Mouse (Mus musculus): Measurements from ENCODE around the gene Fam71e1.
A peak's percentile ranks its signal among the peaks of the same experiment; 100 is the strongest.

Fam71e1 gene

DNA sequence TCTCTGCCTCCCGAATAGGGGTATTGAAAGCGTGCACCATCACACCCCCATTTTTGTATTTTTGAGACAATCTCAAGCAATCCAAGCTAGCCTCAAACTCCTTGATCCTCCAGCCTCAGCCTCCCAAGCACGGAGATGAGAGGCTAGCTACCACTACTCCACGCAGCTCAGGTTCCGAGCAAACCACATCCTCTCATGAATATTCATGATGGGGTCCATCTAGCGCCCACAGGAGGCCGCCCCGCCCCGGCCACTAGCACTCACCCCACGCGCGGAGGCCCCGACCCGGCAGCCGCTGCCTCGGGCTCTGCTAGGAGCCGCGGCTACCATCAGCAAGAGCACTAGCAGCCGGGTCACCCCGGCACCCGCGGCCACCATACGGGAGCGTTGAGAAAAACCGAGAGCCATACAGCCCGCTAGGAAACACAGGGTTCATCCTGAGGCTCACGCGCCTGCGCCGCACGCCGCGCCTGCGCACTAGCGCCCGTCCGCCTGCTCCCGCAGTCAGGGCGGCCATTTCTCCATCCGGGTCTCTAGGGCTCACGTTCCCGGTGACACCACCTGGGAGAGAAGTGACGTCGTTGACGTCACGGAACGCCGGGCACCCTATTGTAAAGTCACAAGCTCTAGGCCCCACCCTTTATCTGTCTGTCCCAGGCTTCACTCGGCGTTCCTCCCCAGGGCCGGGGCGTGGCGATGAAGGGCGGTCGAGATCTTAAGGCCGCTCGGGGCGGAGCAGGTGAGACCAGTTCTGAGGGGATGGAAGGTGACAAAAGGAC lies at the start of gene Fam71e1, which contains the start of gene Emc10:
Fam71e1 (plus strand) TSS at position 590 of the 779 bp plus-strand sequence.
Emc10 (minus strand) TSS at position 538 of the 779 bp plus-strand sequence.
- DNase-seq (ENCODE audit: low spot score in 2 of 2), result peak; percentile 94 to 95

DNA sequence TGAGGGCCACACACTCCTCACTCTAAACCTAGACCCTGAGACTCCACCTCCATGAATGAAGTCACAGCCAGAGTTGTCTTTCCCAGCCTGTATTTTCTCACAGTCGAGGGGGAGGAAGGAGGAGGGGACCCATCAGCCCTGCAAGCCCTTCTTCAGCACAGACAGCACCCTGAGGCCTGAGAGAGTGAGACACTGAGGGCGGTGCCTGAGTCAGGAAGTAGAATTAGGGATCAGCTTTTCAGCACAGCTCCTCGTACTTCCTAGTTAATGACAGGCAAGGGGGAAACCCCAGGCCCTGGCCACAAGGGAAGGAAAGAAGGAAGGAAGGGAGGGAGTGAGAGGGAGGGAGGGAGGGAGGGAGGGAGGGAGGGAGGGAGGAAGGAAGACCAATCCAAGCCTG lies 43.1 kb upstream of the Fam71e1 start:
- no peak for DNase-seq (ENCODE audit: low spot score in 2 of 2)

DNA sequence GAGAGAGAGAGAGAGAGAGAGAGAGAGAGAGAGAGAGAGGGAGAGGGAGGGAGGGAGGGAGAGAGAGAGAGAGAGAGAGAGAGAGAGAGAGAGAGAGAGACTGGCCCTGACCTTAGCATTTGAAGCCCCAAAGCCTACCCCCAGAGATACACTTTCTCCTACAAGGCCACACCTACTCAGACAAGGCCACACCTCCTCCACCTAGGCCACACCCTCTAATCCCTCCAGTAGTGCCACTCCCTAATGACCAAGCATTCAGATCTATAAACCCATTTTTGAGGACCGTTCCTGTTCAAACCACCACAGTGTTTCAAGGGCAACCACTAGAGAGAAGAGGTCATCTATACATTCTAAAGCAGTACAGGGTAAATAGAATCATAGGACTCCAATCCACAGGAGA lies 40.1 kb upstream of the Fam71e1 start:
- no peak for DNase-seq (ENCODE audit: low spot score in 2 of 2)

DNA sequence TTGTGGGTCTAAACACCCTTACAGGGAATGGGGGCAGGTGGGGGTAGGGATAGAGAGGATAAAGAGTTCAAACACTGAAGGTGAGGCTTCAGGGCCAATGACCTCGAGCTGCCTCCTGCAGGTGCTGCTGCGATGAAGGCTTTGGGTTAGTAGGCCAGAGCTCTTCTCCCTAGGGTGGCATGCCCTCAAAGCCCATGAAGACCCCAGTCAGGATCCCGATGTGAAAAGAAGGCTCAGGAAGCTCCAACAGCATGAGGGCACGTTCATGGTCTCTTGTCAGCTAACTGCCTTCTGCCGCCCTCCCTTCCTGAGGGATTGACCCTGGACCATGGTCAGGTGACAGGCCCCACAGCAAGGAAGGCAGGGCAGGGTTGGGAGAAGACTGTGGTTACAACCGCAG lies 36.3 kb upstream of the Fam71e1 start:
- DNase-seq (ENCODE audit: low spot score in 2 of 2), result no peak

DNA sequence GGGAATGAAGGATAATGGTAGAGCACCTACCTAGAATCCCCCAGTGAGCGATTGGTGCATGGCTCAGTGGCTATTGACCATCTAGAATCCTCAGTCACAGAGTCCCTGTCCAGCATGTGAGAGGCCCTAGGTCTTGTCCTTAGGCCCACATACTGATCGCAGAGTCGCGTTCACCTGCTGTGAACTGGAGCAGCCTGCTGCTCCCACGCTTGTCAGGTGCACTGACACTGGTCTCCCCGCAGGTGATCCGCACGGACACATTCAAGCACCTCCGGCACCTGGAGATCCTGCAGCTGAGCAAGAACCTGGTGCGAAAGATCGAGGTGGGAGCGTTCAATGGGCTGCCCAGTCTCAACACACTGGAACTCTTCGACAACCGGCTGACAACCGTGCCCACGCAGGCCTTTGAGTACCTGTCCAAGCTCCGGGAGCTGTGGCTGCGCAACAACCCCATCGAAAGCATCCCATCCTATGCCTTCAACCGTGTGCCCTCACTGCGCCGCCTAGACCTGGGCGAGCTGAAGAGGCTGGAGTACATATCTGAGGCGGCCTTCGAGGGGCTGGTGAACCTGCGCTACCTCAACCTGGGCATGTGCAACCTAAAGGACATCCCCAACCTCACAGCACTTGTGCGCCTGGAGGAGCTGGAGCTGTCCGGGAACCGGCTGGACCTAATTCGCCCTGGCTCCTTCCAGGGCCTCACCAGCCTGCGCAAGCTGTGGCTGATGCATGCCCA lies 35.4 kb upstream of the Fam71e1 start:
- DNase-seq (ENCODE audit: low spot score in 2 of 2), result no peak

DNA sequence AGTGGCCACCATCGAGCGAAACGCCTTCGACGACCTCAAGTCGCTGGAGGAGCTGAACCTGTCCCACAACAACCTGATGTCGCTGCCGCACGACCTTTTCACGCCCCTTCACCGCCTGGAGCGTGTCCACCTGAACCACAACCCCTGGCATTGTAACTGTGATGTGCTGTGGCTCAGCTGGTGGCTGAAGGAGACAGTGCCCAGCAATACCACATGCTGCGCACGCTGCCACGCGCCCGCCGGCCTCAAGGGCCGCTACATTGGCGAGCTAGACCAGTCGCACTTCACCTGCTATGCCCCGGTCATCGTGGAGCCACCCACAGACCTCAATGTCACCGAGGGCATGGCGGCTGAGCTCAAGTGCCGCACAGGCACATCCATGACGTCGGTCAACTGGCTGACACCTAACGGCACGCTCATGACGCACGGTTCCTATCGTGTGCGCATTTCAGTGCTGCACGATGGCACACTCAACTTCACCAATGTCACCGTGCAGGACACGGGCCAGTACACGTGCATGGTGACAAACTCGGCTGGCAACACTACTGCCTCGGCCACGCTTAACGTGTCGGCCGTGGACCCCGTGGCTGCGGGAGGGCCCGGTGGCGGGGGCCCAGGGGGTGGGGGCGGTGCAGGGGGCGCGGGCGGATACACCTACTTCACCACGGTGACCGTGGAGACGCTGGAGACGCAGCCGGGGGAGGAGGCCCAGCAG lies 34.7 kb upstream of the Fam71e1 start:
- no peak for DNase-seq (ENCODE audit: low spot score in 2 of 2)

DNA sequence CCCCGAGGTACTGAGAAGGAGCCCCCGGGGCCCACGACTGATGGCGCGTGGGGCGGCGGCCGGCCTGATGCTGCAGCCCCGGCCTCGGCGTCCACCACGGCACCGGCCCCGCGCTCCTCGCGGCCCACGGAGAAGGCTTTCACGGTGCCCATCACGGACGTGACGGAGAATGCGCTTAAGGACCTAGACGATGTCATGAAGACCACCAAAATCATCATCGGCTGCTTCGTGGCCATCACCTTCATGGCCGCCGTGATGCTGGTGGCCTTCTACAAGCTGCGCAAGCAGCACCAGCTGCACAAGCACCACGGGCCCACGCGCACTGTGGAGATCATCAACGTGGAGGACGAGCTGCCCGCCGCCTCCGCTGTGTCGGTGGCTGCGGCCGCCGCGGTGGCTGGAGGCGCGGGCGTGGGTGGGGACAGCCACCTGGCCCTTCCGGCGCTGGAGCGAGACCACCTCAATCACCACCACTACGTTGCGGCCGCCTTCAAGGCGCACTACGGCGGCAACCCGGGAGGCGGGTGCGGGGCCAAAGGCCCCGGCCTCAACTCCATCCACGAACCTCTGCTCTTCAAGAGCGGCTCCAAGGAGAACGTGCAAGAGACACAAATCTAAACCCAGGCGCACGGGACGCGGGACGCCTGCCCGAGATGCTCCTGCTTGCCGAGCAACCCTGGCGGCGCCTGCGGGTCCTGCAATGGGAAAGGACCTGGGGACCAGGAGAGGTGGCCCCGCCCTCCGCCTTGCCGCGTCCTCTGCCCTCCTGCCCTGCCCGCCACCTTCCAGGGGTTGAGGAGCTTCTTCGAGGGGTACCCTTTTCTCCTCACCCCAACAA lies 33.9 kb upstream of the Fam71e1 start:
- no peak for DNase-seq (ENCODE audit: low spot score in 2 of 2)

DNA sequence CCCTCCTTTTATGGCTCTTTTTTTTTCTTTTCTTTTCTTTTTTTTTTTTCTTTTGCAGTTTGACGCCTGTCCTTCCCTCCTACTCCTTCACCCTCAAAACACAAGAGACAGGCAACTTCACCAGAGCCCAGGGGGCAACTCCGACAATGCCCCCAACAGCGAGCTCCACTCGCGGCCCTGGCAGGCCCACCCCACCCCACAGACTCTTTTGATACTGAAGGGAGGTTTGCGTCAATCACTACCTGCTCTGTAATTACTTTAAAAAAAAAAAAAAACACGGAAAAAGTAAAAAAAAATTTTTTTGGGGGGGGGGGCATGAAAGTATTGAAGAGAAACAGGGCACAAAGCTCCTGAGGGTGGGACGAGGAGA lies 33.3 kb upstream of the Fam71e1 start:
- DNase-seq (ENCODE audit: low spot score in 2 of 2), result no peak

DNA sequence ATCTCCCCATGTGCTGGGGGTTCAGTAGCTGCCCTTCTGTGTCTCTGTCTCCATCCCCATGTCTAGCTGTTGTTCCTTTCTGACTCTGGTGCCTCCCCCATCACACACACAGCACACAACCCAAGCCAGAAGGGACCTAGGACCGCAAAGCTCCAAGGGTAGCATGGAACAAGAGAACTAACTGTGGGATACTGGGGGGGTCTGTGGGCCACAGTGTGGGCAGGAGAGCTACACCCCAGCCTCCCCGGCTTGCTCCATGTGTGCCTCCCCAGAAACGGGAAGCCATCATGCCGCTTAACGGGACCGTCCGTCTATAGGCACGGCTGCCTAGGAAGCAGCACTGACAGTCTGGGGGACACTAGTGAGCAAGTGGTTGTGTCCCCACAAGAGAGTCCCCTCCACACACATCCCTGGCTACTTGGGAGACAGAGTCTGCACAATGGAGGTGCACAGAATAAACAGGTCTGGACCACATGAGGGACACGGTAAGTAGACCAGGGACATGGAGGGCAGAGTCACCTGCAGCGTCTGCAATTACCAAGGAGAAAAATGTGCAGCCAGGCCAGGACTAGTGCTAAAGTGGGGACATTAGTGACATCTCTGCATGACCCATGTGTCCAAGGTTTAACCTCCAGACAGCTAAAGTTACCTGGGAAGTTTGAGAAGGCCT lies 32.7 kb upstream of the Fam71e1 start:
- no peak for DNase-seq (ENCODE audit: low spot score in 2 of 2)

DNA sequence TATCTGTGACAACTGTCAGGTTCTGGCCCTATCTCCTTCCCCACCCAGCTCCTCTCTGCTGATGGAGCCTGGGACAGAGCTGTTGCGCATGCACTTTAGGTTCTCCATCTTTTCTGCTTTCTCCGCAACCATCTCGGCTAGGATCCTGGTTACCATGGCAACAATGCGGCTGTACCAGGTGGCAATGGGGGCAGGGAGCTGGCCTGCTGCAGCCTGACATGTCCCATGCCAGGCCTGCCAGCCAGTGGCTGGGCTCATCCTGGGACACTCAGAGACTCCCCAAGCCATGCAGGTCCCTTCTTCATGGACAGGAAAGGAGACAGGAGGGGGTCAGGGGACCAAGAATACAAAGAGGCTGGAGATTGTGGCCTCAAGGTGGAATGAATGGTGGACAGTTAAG lies 31.9 kb upstream of the Fam71e1 start:
- DNase-seq (ENCODE audit: low spot score in 2 of 2), result no peak

DNA sequence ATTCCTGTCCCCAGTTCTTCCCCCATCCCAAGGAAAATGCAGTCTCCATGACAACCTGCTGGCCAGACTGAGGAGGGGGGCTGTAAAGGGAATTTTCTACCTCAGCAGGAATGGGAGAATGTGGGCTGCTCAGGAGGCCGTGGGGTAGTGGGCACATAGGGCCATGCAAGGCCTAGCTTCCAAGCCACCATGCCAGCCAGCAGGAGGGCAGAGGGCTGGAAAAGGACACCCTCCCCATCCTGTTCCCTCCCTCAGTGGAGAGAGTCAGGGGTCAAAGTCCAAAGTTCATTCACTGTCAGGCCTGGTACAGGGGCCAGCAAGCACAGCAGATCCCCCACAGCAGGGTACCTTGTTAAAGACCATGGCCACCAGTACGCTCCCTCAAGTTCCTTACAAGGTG lies 31.3 kb upstream of the Fam71e1 start, which contains the start of gene Aspdh:
Aspdh (plus strand) TSS at position 281 of the 400 bp plus-strand sequence.
- DNase-seq (ENCODE audit: low spot score in 2 of 2), result no peak

DNA sequence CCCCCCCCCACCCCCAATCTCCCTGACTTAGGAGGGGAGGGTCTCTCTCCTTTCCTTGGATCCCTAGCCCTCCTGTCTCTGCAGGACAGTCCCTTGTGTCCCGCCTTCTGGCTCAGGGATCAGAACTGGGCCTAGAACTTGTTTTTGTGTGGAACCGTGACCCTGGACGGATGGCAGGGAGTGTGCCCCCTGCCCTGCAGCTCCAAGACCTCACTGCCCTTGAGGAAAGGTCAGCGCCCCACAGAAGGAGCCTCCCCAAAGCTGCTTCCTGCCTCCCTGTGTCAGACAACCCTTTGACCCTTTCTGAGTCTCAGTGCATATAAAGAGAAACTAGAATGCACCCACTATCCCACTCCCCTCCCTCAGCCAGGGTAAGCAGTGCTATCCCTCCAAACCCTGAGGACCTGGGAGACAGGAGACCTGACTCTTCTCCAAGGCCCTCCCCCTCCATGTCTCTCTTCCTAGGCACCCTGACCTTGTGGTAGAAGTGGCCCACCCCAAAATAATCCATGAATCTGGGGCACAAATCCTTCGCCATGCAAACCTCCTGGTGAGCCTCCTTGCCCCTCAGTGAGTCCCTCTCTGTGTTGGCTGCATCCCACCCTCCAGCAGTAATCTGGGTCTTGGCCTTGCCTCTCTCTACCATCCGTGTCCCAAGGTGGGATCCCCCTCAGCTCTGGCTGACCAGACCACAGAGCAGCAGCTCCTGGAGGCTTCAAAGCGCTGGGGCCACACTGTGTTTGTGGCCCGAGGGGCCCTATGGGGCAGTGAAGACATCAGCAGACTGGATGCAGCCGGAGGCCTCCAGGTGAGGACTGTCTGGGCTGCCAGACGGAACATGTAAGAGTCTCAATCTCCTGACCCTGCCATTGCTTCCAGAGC lies 30.1 kb upstream of the Fam71e1 start:
- DNase-seq (ENCODE audit: low spot score in 2 of 2), result no peak

DNA sequence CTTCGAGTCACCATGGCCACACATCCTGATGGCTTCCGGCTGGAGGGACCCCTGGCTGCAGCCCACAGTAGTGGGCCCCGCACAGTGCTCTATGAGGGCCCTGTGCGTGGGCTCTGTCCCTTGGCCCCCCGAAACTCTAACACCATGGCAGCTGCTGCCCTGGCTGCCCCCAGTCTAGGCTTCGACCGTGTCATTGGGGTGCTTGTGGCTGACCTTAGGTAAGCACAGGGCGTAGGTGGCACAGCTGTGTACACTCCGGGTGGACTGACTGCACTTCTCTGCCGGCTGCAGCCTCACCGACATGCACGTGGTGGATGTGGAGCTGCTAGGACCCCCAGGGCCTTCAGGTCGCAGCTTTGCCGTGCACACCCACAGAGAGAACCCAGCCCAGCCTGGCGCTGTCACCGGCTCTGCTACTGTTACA lies 29.5 kb upstream of the Fam71e1 start:
- no peak for DNase-seq (ENCODE audit: low spot score in 2 of 2)

DNA sequence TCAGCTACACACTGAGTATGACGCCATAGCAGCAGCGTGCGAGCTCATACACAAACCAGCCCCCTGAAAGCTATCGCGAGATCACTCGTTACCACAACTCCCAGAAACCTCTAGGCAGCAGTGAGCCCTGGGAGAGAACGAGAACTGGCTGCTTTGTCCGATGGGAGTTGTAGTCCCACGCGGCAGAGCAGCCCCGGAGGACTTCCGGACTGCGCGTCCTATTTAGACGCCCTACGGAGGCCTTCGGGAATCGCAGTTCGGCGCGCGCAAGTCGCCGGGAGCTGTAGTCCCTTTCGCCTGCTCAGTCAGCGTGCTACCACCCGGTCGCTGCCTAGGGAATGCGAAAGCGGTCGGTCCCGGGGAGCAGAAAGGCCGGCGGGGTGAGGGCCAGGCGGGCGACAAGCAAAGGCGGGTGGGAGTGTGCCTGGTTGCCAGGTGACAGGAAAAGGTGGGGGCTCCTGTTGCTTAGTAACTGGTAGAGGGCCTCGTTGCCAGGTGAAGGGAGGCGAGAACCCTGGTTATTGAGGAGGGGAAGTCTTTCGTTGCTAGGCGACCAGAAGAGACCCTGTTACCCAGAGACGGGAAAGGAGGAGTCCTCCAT lies 28.5 kb upstream of the Fam71e1 start, which contains the start of gene Josd2:
Josd2 (plus strand) TSS at position 170 of the 601 bp plus-strand sequence.
- peak; percentile 77 to 94 for DNase-seq (ENCODE audit: low spot score in 2 of 2)

DNA sequence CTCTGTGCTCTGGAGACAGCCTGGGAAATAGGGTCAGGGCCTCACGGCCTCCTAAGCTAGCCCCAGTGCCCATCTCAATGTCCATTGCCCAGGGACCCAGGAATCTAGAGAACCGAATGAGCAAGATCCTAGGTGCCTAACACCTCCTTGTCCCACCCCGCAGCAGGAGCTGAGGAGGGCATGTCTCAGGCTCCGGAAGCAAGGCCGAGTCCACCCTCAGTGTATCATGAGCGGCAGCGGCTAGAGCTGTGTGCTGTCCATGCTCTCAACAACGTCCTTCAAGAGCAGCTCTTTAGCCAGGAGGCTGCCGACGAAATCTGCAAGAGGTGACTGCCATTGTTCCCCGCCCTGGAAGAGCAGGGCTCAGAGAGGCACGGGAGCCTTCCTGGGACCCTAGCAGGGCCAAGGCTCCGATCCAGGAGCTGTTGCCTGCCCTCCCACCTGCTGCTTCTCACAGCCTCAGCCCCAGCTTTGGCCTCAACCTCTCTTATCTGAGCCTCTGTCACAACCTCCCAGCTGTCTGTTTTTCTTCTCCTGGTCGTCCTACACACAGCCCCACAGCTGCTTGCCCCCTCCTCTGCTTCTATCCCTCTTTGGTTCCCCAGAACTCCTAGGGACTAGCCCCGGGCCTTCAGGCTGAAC lies 27.6 kb upstream of the Fam71e1 start:
- DNase-seq (ENCODE audit: low spot score in 2 of 2), result no peak

DNA sequence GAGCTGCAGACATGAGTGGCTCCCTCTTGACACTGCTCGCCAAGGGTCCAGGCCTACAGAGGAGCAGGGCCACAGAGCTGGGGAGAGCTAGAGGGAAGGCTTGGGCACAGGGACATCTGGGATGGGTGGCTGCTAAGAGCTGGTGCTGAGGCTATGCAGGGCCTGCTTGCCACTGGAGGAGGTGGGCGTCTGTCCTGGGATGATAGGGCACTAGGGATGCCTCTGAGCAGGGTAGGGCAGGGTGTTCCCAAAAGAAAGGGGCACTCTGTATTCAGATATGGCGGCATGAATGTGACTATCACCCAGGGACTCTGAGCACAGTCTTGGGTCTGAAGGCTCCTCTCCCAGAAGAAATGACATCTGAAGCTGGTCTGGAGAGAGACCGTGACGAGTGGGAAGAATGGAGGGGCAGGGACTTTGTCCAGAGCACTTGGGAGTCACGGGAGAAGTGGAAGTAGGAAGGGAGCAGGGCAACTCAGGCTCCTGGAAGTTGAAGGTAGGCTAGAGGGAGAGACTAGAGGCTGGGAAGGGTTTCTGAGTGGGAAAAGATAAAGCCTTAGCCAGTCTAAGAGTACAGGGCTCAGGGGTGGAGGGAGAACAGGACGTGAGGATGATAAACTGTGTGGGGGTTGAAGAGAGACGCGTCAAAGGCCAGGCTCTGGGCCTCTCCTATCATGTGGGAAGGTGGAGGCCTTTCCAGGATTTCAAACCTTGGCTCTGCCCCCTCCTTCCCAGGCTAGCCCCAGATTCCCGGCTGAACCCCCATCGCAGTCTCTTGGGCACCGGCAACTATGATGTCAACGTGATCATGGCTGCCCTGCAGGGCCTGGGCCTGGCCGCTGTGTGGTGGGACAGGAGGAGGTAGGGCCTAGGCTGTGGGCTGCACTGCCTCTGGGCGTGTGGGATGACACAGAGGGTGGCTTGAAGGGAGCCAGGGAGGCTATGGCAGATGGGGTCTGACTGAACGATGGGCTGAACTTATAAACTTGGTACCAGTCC lies 26.4 kb upstream of the Fam71e1 start:
- no peak for DNase-seq (ENCODE audit: low spot score in 2 of 2)

Measured in urinary bladder, adult 18-20 months (tissue).